Mouse (Mus musculus) cortical plate, adult 2 months (tissue): ENCODE data around the gene Haus7.

ENCODE experiments used
- CTCF ChIP-seq: fragments of 200-500 bp; IDR thresholded peaks from 2 replicates; pipeline ENCODE4 v1.5.1; 2011; ENCODE audit warnings: mild to moderate bottlenecking, control low read depth, low read length; ENCODE audit not compliant: insufficient read depth; ENCODE audit errors: extremely low read depth
- POLR2A ChIP-seq: fragments of 200-500 bp; IDR thresholded peaks from 2 replicates; pipeline ENCODE4 v1.6.1; 2011; ENCODE audit warnings: mild to moderate bottlenecking, low read length, control low read depth; ENCODE audit not compliant: insufficient read depth; ENCODE audit errors: extremely low read depth

- TF ChIP-seq CTCF (no peak), POLR2A (no peak)
Measured at GRCm38 (mm10) chrX:73400951-73401350, 57.9 kb downstream of the Haus7 start.
